Mouse (Mus musculus): ENCODE results near the gene Lap3.
A peak's percentile ranks its signal among the peaks of the same experiment; 100 is the strongest.

The Lap3 gene

GRCm38 (mm10) chr5:45493191-45494092 lies at the start of gene Lap3:
TSS of gene Lap3 (plus strand) at chr5:45493374.
- peak; percentile 95 to 99 for DNase-seq

GRCm38 (mm10) chr5:45444130-45444832 lies 48.9 kb upstream of the Lap3 start:
- no peak for DNase-seq

GRCm38 (mm10) chr5:45448676-45449075 lies 44.5 kb upstream of the Lap3 start:
- peak; percentile 14 to 20 for DNase-seq

DNA sequence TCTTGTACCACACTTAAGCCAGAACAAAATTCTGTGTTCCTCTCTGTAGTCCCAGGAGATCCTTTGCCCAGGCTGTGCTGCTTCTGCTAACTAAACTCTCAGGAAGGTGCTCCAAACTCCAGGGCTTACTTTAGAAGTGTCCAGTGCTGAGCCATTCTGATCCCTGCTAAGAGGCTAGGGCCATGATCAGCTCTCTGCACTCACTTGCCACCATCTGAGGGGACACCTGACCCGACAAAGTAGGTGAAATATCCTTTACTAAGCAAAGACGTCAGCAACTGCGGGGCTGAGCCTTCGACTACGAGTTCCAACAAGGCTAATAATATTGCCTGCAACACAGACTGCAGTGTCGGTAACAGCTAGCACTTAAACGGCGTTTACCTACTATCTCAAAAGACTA lies 44.0 kb upstream of the Lap3 start:
- peak in 1 of 2 experiments; percentile 9 for DNase-seq

DNA sequence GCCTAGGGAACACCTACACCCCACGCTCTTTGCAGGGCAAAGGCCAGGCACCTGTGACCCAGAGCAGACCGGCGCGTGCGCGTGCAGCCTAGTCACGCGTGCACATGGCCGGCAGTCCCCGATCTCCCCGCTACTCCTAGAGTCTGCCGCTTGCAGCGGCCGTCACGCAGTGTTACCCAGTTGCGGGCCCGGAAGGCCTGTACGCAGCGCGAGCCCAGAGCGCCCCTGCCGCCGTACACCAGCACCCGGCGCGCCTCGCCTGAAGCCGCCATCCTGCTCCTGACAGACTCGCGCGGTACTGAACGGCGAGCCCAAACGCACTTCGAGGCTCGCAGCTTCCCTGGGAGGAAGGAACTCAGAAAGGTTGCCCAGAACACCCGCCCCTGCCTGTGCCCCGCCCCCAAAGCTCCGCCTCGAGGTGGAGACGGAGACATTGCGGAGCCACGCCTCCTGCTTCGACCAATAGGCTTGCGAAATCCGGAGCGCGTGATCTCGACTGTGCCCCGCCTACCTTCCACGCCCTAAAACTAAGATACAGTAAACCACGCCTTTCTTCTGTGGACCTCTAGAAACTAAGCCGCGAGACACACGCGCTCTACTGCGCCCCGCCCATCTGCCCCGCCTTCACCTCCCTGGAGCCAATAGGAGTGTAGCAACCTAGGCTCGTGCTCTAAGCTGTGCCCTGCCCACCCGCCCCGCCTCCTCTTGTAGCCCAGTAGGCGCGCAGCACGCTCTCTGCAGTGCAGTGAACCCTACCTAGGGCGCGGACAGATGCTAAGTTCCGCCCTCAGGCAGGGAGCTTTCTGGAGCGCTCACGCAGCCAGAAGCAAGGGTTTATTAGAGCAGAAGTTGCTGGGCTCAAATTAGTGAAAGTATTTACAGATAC lies 43.1 kb upstream of the Lap3 start, which contains the start of gene Qdpr:
Qdpr (minus strand) TSS at position 406 of the 886 bp plus-strand sequence.
- DNase-seq: peak; percentile 88 to 92

DNA sequence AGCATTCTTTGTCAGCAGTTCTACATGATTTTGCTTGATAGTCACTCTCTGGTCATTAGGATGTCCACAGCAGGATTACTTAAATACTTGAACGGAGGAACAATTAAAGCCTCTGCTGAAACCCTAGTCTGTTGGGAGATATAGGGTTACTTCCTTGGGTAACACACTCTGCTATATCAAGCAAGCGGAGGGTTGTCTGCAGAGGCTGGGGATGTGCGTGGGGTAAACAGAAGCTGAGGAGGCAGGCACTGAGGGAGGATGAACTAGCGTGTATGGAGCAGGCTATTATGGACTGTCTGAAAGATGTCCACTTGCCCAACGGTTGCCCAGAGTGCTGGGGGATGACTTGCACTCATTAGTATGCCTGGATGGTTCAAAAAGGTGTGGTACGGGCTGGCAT lies 39.7 kb upstream of the Lap3 start, which contains the start of gene Clrn2:
Clrn2 (plus strand) TSS at position 301 of the 400 bp plus-strand sequence.
- no peak for DNase-seq

DNA sequence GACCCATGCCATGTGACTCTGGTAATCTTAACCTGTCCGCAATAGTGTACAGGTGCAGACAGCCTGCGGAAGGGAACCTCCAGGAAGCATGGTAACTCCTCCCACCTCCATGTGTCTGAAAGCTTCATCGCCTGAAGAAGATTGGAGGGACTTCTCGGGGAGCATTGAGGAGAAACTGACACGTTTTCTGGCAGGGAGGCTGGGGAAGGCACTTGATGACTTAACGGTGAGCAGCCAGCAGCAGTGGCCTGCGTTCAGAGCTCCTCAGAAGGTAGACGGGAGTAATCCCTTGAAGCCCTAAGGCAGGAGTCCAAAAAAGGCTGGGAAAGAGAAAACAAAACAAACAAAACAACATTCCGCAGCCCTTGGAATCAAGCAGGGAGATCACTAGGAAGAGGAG lies 38.7 kb upstream of the Lap3 start:
- no peak for DNase-seq

DNA sequence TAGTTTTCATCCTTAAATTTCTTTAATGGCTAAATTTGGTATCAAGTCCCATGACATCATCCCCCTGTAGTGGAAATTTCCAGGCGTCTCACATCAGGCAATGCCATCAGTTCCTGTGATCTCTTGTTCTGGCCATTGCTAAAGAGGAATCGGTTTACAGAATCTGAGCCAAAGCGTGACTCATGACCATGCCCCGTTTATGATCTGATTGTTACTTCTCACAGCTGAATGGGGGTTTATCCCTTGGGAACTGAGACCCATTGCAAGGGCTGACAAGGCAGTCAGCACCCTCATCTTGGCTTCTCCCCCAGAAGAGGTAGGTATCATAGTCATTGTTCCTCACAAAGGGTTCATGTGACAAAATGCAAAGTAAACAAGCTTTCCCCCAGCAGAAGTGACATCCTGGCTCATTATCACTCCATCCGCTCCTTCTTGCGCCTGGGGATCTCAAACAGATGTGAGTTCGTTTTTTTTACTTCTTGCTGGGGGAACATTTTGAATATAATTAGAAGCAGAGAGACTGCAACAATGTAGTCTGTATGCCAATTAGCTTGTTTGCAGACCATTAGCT lies 20.2 kb upstream of the Lap3 start:
- no peak for DNase-seq

DNA sequence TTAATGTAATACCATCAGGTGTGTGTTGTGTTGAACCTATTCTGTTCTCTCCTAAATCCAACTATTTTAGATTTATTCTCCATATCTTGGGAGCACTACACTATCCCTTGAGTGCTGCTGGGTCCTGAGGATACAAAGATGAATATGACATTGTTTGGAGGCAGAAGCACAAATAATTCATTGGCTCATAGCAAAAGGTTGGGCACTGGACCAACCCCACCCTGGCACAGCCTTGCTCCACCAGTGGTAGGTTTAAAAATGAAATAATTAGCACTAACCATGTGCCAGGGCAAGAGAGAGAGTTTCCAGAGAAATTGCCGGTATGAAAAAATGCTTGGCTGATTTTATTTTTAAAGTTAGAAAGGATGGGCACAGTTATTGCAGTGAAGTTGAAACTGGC lies 19.7 kb upstream of the Lap3 start:
- no peak for DNase-seq

DNA sequence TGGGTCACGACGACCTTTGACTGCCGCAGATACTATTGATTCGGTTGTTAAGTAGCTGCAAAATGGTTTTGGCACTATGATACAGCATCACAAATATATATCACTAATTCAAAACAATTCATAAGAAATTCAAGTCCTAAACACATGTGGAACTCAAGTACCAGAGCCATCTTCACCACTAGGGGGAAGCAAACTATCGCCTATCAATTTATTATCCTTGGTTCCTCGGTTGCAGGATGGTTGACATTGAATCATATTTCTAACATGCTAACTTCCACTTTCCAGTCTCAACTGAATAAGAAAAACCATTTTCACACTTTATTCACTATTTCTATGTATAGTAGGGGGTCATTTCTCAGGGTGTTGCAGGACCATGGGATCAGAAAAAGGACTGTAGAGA lies 19.0 kb upstream of the Lap3 start:
- peak in 1 of 2 experiments; percentile 56 for DNase-seq

DNA sequence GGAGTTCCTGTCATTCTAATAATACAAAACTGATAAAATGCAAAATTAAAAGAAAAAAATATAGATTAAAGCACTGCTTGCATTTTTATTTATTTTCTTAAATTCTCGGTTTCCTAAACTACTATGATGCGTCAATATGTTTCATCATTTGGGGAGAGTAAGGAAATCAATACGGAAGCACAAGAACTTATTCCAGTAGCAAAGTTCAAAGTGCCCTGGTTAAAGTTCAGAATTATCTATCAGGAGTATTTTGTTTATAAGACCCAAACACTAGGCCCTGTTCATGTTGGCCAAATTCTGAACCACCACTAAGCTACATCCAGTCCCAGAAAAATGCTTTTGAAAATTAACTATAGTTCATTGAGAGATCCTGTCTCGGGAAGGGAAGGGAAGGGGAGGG lies 18.4 kb upstream of the Lap3 start:
- DNase-seq: no peak

DNA sequence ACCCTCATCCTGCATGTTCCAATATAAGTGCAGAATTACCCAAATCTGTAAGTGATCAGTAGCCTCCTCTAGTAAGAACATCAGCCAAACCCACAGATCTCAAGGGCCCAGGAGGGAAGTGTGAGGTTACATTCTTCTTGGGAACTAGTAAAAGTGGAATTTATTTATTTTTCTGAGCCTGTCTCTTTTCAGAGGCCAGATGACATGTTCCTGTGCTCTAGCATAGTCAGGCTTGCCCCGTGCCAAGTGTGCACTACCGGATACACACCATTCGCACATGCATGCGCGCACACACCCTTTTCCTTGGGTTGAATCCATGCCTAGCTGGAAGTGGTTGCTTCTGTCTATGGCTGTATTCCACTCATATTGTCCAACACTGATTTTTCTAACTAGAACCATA lies 17.4 kb upstream of the Lap3 start:
- DNase-seq: no peak

GRCm38 (mm10) chr5:45476288-45476687 lies 16.9 kb upstream of the Lap3 start:
- DNase-seq: no peak

GRCm38 (mm10) chr5:45477601-45478000 lies 15.6 kb upstream of the Lap3 start:
- DNase-seq: no peak

DNA sequence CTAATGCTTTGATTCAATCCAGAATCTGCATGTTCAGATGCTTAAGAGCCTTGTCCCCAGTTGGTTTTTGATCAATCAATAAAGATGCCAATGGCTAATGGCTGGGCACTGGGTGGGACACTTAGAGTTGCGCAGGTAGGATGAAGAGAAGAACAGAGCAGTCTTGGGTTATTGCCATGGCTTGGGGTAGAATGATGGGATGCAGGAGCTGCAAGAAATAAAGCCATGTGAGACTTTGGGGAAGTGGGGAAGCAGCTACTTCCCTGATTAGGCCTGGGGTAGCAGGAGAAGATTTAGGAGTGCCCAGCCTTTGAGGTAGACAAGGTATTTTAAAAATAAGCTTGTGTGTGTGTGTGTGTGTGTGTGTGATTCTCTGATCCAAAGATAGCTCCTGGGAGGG lies 13.1 kb upstream of the Lap3 start:
- no peak for DNase-seq

DNA sequence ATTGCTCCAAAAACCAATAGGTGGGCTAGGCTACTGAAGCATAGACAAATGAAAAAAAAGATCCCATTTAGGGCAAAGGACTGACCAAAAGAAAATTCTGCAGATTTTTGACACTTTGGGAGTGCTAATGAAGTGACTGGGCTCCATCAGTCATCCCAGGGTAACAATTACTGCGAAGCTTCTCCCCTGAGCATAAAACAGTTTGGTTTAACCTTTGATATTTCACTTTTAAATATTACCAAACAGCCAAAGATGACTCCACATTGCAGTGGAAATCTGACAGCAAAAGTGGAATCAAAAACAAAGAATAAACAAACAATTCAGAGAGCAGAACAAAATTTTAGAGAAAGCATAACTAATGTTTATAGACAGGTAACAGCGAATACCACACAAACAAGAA lies 12.0 kb upstream of the Lap3 start:
- no peak for DNase-seq

DNA sequence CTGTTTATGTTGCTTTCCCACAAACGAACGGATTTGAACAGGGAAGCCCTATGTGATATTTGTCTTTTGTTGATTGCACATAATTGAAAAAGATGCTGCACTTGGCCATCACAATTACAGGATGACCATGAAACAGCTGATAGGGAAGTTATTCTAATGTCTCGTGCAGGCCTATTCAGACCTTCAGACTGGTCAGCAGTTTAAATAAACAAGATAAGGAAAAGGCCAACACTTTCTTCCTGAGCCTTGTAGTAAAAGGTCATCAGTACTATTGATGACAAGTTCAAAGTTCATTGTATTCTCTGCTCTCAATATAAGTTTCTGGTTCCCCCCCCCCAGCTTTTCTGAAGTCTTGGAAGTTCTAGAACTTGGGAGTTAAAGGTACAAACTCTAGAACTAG lies 10.6 kb upstream of the Lap3 start:
- no peak for DNase-seq

DNA sequence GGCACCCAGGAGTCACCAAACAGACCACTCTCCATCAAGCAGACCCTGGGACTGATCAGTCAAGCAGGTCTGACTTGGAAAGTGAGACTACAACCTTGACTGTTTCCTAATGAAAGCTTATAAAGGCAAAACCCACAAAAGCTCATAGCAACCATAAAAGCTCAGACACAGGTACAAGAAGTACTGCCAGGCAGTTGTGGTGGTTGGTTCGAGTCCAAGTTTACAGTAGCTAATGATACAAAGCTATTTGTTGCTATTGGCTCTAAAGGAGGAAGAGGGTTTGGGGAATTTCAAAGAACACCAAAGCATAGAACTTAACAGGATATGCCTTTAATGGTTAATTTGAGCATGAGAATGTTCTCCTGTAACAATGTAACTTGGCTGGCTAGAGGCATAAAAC lies 9.5 kb upstream of the Lap3 start:
- DNase-seq: no peak

- DNase-seq: no peak
Observed at GRCm38 (mm10) chr5:45491776-45492175, 1.4 kb upstream of the Lap3 start.

DNA sequence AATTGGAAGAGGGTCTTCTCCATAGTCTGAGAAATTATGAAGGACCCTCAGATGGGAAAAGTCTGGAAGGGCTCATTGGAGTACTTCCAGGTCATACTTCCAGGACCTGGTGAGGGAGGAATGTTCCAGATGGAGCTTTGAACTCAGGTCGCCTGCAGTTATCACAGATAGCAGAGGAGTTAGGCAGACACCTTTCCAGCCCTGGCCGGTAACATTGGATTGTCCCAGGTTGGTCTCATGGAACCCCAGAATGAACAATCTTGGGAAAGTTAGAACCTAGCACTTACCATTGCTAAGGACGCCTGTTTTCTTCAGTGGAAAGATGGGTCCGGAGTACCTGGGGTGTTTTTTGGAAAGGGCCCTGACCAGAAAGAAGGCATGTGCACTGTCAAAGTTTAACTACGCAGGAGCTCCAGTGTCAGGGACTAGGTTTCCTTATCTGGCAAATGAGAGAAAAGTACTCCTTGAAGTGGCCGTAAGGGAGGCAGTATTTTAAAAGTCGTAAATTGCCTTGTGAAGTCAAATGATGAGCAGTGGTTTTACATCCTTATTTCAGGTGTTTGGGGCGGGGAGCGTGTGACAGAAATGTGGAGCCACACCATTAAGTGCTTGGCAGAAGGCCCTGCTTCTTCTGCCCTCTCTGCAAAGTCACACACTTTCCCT lies 1.1 kb downstream of the Lap3 start:
- DNase-seq: no peak

DNA sequence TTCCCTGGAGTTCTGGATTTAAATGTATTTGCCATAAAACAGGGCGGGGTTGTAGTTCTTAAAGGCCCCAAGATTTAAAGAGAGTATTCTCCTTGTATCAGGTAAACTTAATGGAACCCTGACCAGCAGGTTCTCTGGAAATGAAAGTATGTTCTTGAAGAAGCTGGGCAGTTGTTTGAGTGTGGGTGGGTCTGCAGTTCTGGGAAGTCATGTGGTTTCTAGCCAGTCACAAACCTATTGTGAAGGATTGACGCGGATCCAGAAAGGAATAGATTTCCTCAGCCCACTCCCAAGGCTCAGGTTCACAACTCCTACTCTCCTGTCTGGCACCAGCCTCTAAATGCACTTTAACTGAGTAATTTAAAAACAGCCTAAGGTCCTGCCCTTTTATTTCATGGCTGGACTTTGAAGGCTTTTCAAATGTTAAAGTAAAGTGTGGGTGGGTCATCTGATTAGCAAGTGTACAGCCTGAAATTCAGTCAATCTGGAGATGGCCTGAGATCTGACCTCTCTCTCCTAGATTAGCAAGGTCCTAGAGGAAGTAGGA lies 2.3 kb downstream of the Lap3 start:
- no peak for DNase-seq

- no peak for DNase-seq
Observed at GRCm38 (mm10) chr5:45496042-45496441, 2.9 kb downstream of the Lap3 start.
